Mouse (Mus musculus): ENCODE results near the gene Snx11.

- no peak for TF ChIP-seq ZC3H11A (IDR thresholded peaks at IDR 0.05; ENCODE audit: borderline replicate concordance, low read depth, low read length)
- no peak for TF ChIP-seq ZNF384 (IDR thresholded peaks at IDR 0.05; ENCODE audit: low read depth, low read length)
- TF ChIP-seq CHD2 (IDR thresholded peaks at IDR 0.05; ENCODE audit: low read depth, low read length): no peak
Observed at GRCm38 (mm10) chr11:96775665-96776064, 1.7 kb downstream of the Snx11 start.

Measured in ES-E14 (cell line).